Mouse (Mus musculus): ENCODE results near the gene Eif2s3x.

The Eif2s3x gene

DNA sequence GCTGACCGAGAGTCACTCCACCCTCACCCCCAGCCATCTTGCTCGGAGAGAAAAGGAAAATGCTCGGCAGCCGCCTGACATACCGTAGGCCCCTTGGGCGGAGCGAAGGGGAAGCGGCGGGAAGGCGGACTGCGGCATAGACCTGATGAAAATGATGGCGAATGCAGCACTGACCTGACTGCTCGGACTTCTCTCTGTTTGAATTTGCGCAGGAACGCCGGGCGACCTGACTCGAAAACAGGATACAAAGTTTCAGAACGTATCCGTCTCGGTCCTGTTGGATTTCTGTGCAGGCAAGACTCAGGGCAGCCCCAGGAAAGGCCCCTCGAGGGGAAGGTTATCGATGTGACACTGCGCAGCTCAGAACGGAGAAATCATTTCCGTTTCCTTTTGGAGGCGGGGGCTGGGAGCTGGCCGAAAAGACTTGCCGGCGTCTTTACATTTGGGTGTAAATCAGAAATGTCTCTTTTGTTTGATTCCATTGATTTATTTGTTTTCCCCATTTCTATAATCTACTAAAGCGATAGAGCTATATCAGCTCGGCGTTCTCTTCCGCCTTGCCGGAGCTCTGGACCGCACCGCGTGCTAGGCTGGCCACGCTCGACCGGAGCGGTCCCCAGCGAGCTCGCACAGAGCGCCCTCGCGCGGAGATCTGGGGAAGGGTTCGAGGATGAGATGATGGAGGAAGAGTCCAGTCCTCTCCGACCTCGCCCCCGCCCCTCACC is at the start of gene Eif2s3x:
Eif2s3x (minus strand) TSS at position 266 of the 725 bp plus-strand sequence.
- DNase-seq = peak; percentile 94

DNA sequence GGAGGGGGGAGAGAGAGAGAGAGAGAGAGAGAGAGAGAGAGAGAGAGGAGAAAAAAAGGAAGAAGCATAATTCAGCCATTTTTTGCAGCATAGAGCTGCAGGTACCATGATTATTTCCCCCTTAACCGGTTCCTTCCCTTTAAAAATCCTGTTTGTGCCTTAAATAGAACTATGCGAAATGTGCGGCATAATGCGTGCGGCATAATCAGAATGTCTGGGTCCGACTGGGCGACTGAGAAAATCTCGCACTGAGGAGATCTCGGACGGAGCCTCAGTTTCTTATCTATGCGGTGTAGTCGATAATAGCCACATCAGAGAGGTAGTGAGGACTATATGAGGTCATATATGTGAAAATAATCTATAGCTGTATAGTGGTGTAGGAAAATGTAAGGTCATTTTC is 22.9 kb upstream of the Eif2s3x start:
- peak; percentile 2 for DNase-seq

DNA sequence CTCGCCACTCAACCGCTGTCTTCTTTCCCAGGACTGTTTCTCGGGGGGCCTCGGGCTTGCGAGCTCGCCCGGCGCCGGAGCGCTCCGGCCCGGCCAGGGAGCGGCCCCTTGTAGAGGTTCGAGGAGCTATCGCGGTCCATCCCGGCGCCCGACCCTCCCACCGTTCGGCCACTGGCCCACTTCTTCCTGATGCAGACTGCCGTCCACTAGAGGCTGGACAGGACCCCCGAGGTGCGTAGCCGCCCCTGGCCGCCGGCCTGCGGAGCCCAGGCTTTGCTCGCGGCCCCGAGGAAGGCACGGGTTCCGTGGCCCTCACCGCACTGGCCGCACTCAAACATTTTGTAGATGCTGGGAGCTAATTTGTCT is 22.5 kb upstream of the Eif2s3x start:
- DNase-seq = no peak

DNA sequence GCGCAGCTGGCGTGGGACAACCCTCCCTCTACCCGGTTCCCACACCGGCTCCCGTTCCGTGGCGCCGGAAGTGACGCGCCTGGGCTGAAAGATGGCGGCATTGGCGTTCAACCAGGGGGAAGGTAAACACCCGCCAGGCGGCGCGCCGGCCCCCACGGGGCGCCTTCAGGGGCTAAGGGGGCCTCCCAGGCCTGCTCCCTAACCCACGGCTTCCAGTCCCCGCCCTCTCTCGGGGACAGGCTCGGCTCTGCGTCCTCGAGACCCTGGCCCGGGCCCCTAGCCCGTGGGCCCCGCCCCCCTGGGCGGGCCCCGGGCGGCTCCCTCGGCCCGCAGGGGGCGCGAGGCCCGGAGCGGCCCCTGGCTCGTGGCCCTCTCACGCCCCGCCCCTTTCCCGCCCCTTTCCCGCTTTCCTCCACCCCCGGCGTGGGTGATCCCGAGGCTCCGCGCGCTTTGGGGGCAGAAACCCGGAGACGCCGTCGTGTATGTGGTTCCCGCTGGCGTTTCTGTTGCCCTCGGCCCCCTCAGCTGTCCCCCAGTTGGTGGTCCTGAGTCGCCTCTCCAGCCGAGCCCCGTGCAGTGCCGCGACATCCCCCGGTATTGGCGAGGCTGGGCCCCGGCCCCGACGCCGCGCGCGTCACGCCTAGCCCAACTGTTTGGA is 22.0 kb upstream of the Eif2s3x start, which contains the start of gene Klhl15:
Klhl15 (plus strand) TSS at position 68 of the 658 bp plus-strand sequence.
- peak; percentile 88 for DNase-seq

DNA sequence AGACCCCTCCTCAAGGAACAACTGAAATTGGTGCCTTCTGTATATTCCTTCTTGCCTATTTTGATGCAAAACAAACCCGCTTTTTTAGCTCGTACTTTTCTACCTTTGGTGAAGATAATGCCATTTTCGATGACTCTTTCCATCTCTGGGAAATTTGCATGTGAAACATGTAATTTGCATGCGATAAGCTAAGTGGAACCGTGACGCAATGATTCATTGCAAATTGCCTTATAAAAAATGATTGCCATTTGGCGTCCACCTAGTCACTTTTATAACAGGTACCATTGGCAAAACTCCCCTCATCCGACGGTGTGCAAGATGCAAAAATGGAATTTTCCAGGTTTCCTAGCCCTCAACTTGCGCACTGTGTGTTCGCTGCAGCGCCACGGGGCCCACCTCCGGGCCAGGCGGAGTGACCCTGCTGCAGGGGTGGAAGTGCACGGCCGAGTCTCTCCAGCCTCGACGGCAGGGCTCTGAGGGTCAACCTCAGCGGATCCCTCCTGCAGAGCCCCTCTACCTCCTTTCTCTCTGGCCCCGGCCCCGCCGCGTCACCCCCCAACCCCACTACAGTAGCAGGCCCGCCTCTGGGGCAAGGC is 21.4 kb upstream of the Eif2s3x start:
- DNase-seq = no peak

DNA sequence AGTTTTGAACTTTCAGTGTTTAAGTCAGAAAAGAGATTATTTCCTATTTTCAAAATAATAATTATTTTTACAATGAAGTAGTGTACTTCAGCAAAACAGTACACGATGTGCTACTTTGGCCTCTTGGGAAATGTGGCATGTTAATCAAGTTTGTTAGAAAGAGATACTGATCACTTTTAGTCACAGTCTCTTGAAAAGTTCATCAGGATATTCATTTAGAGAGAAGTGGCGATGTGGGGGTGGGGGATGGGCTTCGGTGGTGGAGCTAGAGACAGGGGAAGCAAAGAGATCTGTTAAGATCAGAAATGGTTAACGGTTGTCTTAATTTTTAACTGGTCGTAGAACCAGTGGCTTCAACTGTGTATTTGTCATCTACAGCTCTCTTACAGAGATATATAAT is 20.8 kb upstream of the Eif2s3x start:
- no peak for DNase-seq

DNA sequence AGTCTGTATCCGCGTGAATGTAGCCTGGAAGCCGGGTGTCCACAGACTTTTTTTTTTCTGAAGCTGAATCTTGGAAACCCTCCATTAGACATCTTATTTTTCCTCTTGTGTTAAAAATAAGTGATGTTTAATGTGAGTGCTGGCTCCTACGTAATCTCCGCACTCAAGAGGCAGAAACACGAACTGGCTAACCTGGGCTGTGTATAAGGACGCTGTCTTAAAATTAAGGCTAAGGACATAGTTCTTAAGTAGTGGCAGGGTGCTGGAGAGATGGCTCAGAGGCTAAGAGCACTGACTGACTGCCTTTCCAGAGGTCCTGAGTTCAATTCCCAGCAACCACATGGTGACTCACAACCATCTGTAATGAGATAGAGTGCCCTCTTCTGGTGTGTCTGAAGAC is 722 bp upstream of the Eif2s3x start:
- no peak for DNase-seq

- DNase-seq = no peak
These were observed 432 bp downstream of the Eif2s3x start for GRCm38 (mm10) chrX:94212264-94212596.

- DNase-seq = peak; percentile 69
These were observed 14.9 kb downstream of the Eif2s3x start for GRCm38 (mm10) chrX:94197789-94198188.

GRCm38 (mm10) chrX:94193901-94194300 is 18.8 kb downstream of the Eif2s3x start:
- DNase-seq = peak; percentile 25

GRCm38 (mm10) chrX:94185156-94185555 is 27.5 kb downstream of the Eif2s3x start:
- DNase-seq = no peak

- no peak for DNase-seq
These were observed 28.8 kb downstream of the Eif2s3x start for GRCm38 (mm10) chrX:94183814-94184213.

GRCm38 (mm10) chrX:94177715-94178340 is 34.8 kb downstream of the Eif2s3x start:
- peak; percentile 94 for DNase-seq

- DNase-seq = no peak
These were observed 43.3 kb downstream of the Eif2s3x start for GRCm38 (mm10) chrX:94169348-94169747.

- no peak for DNase-seq
These were observed 60.3 kb downstream of the Eif2s3x start for GRCm38 (mm10) chrX:94152251-94152830.

- DNase-seq = no peak
These were observed 62.2 kb downstream of the Eif2s3x start for GRCm38 (mm10) chrX:94150471-94150870.

GRCm38 (mm10) chrX:94142004-94142771 is 70.5 kb downstream of the Eif2s3x start:
- no peak for DNase-seq

DNA sequence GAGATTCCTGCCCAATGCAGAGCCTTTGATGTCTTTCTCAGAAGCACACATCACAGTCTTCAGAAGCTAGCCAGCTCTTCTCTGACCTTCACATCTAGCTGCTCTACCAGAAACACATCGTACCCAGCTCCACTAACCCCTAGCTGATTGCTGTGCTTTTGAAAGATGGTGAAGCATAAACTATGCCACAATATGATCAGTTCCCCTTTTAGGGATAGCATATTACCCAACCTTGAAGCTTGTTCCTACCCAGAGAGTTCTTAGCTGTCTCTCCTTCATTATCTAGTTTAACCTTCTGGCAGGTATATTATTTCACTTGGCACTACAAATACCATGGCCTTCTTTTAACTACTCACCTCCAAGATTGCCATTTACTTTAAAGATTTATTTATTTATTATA is 72.6 kb downstream of the Eif2s3x start:
- no peak for DNase-seq
